In the genomic region with DNA sequence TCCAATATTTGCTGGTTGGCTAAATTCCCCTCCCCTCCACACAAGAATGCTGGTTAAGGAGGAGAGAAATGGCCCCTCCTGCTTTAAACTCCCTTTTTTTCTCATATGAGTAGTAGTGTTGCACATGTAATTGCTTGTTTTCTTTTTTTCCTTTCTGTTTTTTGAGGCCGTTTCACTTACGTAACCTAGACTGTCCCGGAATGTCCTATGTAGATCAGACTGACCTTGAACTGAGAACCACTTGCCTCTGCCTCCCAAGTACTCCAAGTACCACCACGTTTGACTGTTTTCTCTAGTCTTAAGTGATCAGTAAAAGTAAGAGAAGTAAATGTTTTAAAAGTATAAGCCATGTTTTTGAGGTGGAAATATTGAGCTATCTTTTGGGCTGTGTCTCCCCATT, we compare ENCODE assay signal across 22 mouse cellular contexts. TPM values are rescaled to one million over a fixed set of nuclear protein-coding genes. Genes with fewer than 3 reads are reported as not detected.
DNase-seq lines count a peak whose midpoint lies in the region; ATAC-seq and TF ChIP-seq lines count a peak whose summit lies in the region.
"Had no signal": no experiment of that assay in that cellular context is flagged by ENCODE, and none has a peak within 500 bp of the region (broad histone marks: within the 10 kb centered on the region; RNA-seq: fewer than 3 reads in every experiment).

No protein-coding gene starts in this region.

- H3K4me2 ChIP-seq in kidney, embryonic 16.5 days (replicated peaks; ENCODE audit: low read depth, low read length) = no peak overlapping the region
- H3K4me2 ChIP-seq in hindbrain, postnatal 0 days (ENCODE audit: low read depth, low read length) = no peak overlapping the region
- H3K4me2 ChIP-seq: forebrain, embryonic 13.5 days; hindbrain, embryonic 13.5 days; intestine, embryonic 15.5 days had no signal

- no peaks in the 10 kb centered on the region for H3K9me3 ChIP-seq in kidney, embryonic 16.5 days (ENCODE audit: low read length)
- no peaks in the 10 kb centered on the region for H3K9me3 ChIP-seq in hindbrain, postnatal 0 days (ENCODE audit: low read length)
- H3K9me3 ChIP-seq: embryonic facial prominence, embryonic 10.5 days; forebrain, embryonic 13.5 days; heart, embryonic 10.5 days; hindbrain, embryonic 13.5 days; intestine, embryonic 15.5 days had no signal

- H3K27me3 ChIP-seq in kidney, embryonic 16.5 days (ENCODE audit: insufficient read depth, low read length) = no peaks in the 10 kb centered on the region
- H3K27me3 ChIP-seq in hindbrain, postnatal 0 days (ENCODE audit: insufficient read depth, low read length) = no peaks in the 10 kb centered on the region
- H3K27me3 ChIP-seq: CH12.LX; forebrain, embryonic 13.5 days; hindbrain, embryonic 13.5 days; intestine, embryonic 15.5 days had no signal

- 87% methylated on average over 4 of the region's 4 CpGs for WGBS in kidney, embryonic 16.5 days
- 91% methylated on average over 4 of the region's 4 CpGs for WGBS in hindbrain, postnatal 0 days

- H3K27ac ChIP-seq in kidney, embryonic 16.5 days (ENCODE audit: low read length) = no peak overlapping the region
- H3K27ac ChIP-seq in hindbrain, postnatal 0 days = no peak overlapping the region
- H3K27ac ChIP-seq: embryonic facial prominence, embryonic 10.5 days; forebrain, embryonic 13.5 days; heart, embryonic 10.5 days; hindbrain, embryonic 13.5 days; intestine, embryonic 15.5 days had no signal

- H3K4me1 ChIP-seq in kidney, embryonic 16.5 days (ENCODE audit: insufficient read depth, low read length) = no peaks in the 10 kb centered on the region
- H3K4me1 ChIP-seq in hindbrain, postnatal 0 days (ENCODE audit: insufficient read depth, low read length) = no peaks in the 10 kb centered on the region
- H3K4me1 ChIP-seq: embryonic facial prominence, embryonic 10.5 days; forebrain, embryonic 13.5 days; heart, embryonic 10.5 days; hindbrain, embryonic 13.5 days; intestine, embryonic 15.5 days had no signal

- no peak overlapping the region for H3K4me3 ChIP-seq in kidney, embryonic 16.5 days (ENCODE audit: low read length)
- no peak overlapping the region for H3K4me3 ChIP-seq in hindbrain, postnatal 0 days (ENCODE audit: low read length)
- H3K4me3 ChIP-seq: embryonic facial prominence, embryonic 10.5 days; forebrain, embryonic 13.5 days; heart, embryonic 10.5 days; hindbrain, embryonic 13.5 days; intestine, embryonic 15.5 days had no signal

- H3K9ac ChIP-seq in kidney, embryonic 16.5 days (replicated peaks; ENCODE audit: low read length) = no peak overlapping the region
- no peak overlapping the region for H3K9ac ChIP-seq in hindbrain, postnatal 0 days (replicated peaks; ENCODE audit: low read length)
- H3K9ac ChIP-seq: forebrain, embryonic 13.5 days; forebrain, postnatal 0 days; hindbrain, embryonic 13.5 days; intestine, embryonic 15.5 days had no signal

- peak; percentile 27 for DNase-seq in adrenal gland, adult 2 months
- no peak for DNase-seq in adrenal gland, postnatal 10 days
- DNase-seq in kidney, adult 9 months = peak; percentile 30
- peak; percentile 26 for DNase-seq in 416B (ENCODE audit: low read depth)
- peak; percentile 48 for DNase-seq in R1 (ENCODE audit: low read depth, low spot score)
- DNase-seq in layer of hippocampus, postnatal 25 days (ENCODE audit: extremely low spot score in 1 of 2, low spot score in 1 of 2) = no peak
- DNase-seq in hindbrain, postnatal 0 days (ENCODE audit: low spot score) = no peak
- DNase-seq: adrenal gland, adult 8-10 months; cerebellum, adult 2 months; cerebellum, postnatal 10 days; forebrain, postnatal 0 days; gastrocnemius, postnatal 36 days; heart, adult 18-20 months; heart, postnatal 14 days had no signal

- no peak for TF ChIP-seq CTCF in hindbrain, postnatal 0 days (IDR thresholded peaks at IDR 0.05; ENCODE audit: low read depth)

- peaks cover 38% of the 10 kb centered on the region for H3K36me3 ChIP-seq in kidney, embryonic 16.5 days (ENCODE audit: insufficient read depth, low read length)
- H3K36me3 ChIP-seq in hindbrain, postnatal 0 days (ENCODE audit: insufficient read depth, low read length) = peaks cover 13% of the 10 kb centered on the region; the same call in 1 of the 2 replicates

- no peak for ATAC-seq in kidney, embryonic 16.5 days (ENCODE audit: low FRiP score, low TSS enrichment)
- no peak for ATAC-seq in hindbrain, postnatal 0 days
- ATAC-seq: activated CD4-positive, CD25-positive, alpha-beta regulatory T cell, adult 4 months; forebrain, embryonic 13.5 days; forebrain, postnatal 0 days; intestine, embryonic 15.5 days had no signal

RNA-seq across cellular contexts. Expression of a gene that starts 14.3 kb away (rescaled TPM):
- total RNA-seq in adrenal gland, adult 2 months (2021) = 10 to 100 TPM; 32.9 to 56.6 TPM
- polyA plus RNA-seq in adrenal gland, adult 2 months (2012; rRNA removed) = 12.1 and 16.4 TPM in 2 replicates
- 10 to 100 TPM; 40.1 to 44.6 TPM for total RNA-seq in adrenal gland, postnatal 10 days (2021)
- 14.1 and 15.7 TPM in 2 replicates for polyA plus RNA-seq in kidney, embryonic 16.5 days (2015; fragmentation: Nextera tagmentation; extraction: Ambion mirVana)
- total RNA-seq in layer of hippocampus, postnatal 25 days (2021) = 10 to 100 TPM; 36.0 to 36.7 TPM
- total RNA-seq in hindbrain, postnatal 0 days (2014; rRNA removed) = 24.2 and 26.0 TPM in 2 replicates
- polyA plus RNA-seq in hindbrain, postnatal 0 days (2015; fragmentation: Nextera tagmentation; extraction: Ambion mirVana) = 6.1 TPM in 2 replicates

RNA-seq across cellular contexts. Expression of a gene that starts 57.8 kb away (rescaled TPM):
- 10 to 100 TPM; 74.0 to 90.0 TPM for total RNA-seq in adrenal gland, adult 2 months (2021)
- polyA plus RNA-seq in adrenal gland, adult 2 months (2012; rRNA removed) = 3.0 and 3.5 TPM in 2 replicates
- total RNA-seq in adrenal gland, postnatal 10 days (2021) = 10 to 100 TPM; 67.2 to 69.3 TPM
- polyA plus RNA-seq in kidney, embryonic 16.5 days (2015; fragmentation: Nextera tagmentation; extraction: Ambion mirVana) = 105 and 106 TPM in 2 replicates
- total RNA-seq in layer of hippocampus, postnatal 25 days (2021) = 10 to 100 TPM; 75.8 to 79.3 TPM
- 78.5 and 83.5 TPM in 2 replicates for total RNA-seq in hindbrain, postnatal 0 days (2014; rRNA removed)
- 61.3 and 61.5 TPM in 2 replicates for polyA plus RNA-seq in hindbrain, postnatal 0 days (2015; fragmentation: Nextera tagmentation; extraction: Ambion mirVana)

RNA-seq across cellular contexts. Expression of a gene that starts 57.9 kb away (rescaled TPM):
- 10 to 100 TPM in 1 of 2 experiments, 1 to 10 TPM in 1; 9.5 to 13.7 TPM for total RNA-seq in adrenal gland, adult 2 months (2021)
- 0.11 and 0.18 TPM in 2 replicates for polyA plus RNA-seq in adrenal gland, adult 2 months (2012; rRNA removed)
- total RNA-seq in adrenal gland, postnatal 10 days (2021) = 10 to 100 TPM; 11.6 to 14.6 TPM
- polyA plus RNA-seq in kidney, embryonic 16.5 days (2015; fragmentation: Nextera tagmentation; extraction: Ambion mirVana) = 33.4 and 33.6 TPM in 2 replicates
- 10 to 100 TPM in 1 of 2 experiments, 1 to 10 TPM in 1; 8.2 to 12.7 TPM for total RNA-seq in layer of hippocampus, postnatal 25 days (2021)
- total RNA-seq in hindbrain, postnatal 0 days (2014; rRNA removed) = 4.6 and 5.4 TPM in 2 replicates
- polyA plus RNA-seq in hindbrain, postnatal 0 days (2015; fragmentation: Nextera tagmentation; extraction: Ambion mirVana) = 40.7 and 43.3 TPM in 2 replicates

Comparison
In these comparisons a context has a peak if more than half of its experiments do, and no peak if none do; other contexts are left out.
1. DNase-seq: peak in adrenal gland, adult 2 months (single experiment), kidney, adult 9 months (single experiment), 416B (single experiment) and R1 (single experiment); none in adrenal gland, postnatal 10 days (single experiment), layer of hippocampus, postnatal 25 days (0 of 2) and hindbrain, postnatal 0 days (single experiment).